Mouse (Mus musculus): Measurements from ENCODE around the gene Fam53b. TPM values are rescaled to one million over a fixed set of nuclear protein-coding genes. Genes with fewer than 3 reads are reported as not detected.
A peak's percentile ranks its signal among the peaks of the same experiment; 100 is the strongest.

Fam53b gene
- total RNA-seq, 4 experiments from 2014 or later, result 24.0 to 31.3 (median 26.9) TPM

DNA sequence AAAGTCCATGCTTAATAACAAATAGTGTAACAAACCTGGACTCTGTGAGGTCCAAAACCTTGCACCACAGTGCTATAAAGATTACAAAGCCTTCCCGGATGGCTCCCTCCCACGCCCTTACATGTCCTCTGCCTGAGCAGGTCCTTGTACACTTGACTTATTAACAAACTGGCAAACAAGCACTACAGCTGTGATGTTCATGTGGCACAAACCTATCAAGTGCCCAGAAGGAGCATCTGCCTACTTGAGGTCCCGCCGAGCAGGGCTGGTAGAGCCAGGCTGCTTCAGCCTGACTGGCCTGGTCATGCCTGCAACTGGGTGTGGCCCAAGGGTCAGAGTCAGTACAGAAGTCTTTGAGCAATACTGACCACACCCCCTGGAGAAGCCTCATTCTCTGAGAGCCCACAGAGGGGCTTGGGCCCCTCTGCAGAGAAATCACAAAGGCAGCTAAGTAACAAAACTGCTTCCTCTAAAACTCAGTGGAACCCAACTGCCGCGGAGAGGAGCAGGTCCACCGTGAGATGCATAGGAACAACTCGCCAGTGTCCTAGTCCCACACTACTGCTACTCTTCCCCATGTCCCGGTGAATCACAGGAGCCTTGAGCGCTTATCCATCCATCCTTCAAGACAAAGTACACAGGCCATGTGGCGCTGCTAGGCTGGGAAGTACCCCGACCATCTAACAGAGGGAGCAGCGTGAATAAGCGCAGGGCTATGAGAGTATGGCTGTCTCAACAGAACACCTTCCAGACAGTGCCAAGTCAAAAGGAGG is 23.1 kb downstream of the Fam53b start:
- DNase-seq (ENCODE audit: low spot score), result no peak

DNA sequence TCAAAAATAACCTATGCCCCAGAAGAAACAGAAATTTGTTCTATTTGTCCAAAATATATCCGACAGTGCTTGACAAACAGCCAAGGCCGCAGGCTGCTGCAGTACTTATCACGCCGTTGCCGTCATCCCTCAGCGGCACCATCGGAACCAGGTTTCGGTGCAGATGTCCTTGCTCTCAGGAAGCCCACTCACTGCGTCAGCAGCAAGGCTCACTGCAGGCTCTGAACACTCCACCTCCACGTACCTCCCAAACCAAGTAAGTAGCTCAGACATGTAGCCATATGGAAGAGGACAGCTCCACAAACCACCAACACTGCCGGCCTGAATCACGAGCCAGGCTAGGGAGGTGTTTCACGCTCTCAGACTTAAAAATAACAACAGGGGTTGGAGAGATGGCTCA is 24.9 kb downstream of the Fam53b start:
- DNase-seq (ENCODE audit: low spot score), result no peak

DNA sequence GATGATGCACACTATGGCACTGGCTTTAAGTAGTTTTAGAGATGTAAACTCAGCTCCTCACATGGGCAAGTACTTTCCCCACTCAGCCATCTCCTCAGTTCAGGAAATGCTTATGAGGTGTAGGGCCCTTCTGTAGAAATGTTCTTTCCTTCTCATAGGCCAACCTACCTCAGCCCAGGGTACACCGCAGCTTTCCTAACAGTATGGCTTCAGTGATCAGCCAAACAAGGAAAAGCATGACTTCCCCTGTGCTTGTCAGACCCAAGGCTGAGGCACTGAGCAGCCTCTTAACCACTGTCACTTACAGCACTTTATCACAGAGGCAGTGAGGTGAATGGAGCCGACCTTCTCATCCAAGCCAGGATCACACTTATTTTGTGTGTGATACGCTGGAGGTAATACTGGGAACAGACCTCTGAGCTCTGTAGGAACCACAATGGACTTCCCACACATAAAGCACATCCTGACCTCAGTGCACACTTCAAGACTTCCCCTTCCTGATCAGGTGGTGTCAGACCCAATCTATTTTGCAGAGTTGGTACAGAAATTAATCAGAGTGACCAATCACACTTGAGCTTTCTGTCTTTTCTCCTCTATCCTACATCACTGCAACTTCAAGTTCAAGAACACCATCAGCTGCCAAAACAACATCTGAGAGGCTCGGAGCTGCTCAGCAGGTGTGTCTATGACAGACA is 26.0 kb downstream of the Fam53b start:
- DNase-seq (ENCODE audit: low spot score), result peak; percentile 59

DNA sequence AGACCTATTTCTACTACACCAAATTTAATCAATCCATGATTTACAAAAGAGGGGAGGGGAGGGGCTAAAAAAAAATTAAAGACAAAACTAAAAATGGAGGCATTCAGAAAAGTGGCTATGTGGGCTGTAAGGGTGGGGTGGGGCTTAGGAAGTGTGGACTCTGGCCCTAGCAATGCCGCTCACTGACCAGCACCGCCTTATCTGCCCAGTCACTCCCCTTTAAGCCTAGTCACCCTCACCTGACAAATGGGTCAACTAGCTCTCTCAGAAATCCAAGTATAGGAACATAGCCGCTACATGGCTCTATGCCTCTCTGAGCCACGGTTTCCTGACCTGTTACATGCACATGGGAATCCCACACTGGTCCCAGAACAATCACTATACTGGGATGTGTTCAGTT is 26.7 kb downstream of the Fam53b start:
- no peak for DNase-seq (ENCODE audit: low spot score)

DNA sequence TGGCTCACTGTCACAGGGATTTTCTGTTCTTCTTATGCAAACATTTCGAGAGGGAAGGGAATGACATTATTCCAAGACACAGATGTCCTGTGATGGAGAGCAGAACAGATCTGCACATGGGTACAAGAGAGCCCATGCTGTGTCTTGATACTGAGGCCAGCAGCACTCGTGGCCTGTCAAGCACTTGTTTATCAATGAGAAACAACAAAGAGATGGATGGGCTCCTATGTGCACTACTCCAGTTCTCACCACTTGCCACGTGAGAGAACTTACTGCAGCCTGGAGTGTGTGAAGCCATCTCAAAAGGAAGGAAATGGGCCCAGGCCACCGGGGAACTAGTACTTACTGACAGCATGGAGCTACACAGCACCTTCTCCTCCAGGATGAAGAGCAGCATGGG is 27.2 kb downstream of the Fam53b start:
- DNase-seq (ENCODE audit: low spot score), result no peak

DNA sequence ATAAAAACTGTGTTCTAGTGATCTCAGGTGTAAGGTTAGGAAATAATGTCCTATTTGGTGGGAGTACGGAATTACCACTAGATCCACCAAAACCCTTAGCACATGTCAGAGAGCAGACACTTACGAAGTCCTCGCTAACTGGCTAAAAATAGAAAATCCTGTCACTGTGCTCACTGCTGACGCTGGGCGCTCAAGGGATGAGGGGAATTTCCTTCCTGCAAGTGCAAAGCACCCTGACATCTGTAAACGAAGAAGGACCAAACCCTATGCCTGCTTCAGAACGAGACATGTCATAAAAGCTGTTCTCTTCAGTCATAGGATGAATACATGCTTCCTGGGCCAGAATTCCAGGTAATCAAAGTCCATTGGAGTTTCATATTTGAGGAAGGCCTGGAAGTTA is 27.7 kb downstream of the Fam53b start:
- DNase-seq (ENCODE audit: low spot score), result peak; percentile 79

DNA sequence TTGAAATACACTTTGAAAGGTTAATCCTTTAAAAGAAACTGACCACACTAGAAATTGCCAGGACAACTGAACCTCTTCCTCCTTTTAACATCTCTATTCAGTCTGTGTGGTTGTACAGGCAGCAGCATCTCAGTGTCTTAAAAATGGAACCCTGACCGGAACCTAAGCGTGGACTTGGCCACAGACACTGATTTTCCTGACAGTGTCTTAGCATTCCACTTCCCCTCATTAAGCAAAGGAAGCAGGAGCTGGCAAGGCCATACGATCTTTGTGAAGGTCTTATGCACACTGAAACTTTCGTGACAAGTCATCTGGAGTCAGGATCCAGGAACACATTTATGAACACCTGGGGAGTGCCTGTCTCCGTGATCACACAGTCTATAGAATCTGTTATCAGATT is 29.6 kb downstream of the Fam53b start:
- DNase-seq (ENCODE audit: low spot score), result no peak

DNA sequence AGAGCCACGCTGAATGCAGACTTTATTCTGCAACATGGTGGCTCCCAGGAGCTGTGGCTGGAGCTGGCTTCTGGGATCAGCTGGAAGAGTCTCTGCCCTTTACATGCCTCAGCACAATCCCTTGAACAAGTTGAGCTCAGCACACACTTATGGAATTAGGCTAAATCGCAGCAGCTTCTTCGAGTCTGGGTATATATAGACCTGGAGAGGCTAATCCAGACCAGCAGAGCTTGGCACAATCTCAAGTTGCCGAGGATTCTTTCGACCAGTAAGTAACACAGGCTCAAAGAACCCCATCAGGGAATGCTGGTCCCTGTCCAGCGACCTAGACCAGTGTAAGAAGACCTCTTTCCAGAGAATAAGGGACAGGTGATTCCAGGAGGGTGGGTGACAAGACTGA is 31.8 kb downstream of the Fam53b start:
- DNase-seq (ENCODE audit: low spot score), result no peak

DNA sequence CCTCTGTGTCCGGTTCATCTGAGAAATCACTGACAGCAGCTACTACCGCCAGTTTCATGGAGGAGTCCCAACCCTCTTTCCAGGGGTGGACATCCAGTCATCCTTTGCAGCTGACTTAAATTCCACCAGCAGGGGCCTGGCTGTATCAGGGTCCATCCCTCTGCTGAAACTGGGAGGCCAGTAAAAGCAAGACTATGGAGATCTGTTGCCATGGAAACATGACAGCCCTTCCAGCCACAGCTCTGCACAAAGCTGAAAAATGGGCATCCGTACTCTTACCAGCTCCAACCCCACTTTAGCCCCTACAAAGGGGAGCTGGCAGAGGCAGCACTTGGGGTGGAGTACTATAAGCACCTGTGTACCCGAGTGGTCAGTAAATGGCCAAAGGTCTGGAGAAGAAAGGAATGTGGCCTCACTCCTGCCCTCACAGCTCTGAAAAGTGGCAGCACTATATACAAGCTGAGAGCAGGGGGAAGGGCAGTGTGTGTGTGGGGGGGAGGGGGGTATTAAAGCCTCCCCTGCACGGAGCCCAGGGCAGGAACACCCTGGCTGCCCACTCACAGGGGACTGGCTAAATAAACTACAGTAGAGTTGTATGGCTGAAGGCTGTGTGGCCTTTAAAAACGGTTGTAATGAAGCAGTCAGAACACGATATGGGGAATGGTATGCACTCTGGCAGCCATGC is 32.4 kb downstream of the Fam53b start:
- DNase-seq (ENCODE audit: low spot score), result no peak

DNA sequence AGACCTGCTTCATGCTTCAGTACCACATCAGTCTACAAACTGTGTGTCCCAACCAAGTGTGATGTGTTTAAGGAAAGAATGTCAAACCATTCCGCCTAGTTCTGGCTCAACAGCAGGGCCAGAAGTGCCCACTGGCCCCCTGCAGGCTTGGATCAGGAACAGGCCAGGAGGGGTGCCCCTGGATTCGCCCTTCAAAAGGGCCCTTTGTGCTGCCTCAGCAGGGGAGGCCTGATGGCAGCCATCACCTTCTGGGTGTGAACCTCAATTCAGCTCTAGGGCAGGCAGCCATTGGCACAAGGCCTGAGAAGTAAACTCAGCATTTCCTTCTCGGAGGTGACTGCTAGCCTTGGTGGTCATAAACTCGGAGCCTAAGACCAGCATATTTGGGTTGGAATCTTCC is 33.1 kb downstream of the Fam53b start:
- no peak for DNase-seq (ENCODE audit: low spot score)

DNA sequence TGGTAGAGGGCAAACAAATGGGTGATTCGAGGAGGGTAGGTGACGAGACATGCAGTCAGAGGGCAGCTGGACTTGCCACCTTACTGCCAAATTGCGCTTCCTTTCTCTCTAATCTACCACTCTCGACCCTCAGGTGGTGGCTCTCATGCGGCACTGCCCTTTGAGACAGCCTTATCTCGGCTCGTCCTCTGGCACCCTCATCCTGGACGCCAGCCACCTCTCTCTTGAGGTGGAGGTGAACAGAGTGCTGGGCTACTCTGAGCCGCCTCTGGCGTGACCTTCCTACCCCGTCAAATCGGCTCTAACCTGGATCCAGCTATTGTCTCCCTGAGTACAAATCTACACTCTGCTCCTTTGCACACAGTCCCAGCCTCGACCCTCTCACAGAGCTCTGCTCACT is 35.1 kb downstream of the Fam53b start:
- no peak for DNase-seq (ENCODE audit: low spot score)

DNA sequence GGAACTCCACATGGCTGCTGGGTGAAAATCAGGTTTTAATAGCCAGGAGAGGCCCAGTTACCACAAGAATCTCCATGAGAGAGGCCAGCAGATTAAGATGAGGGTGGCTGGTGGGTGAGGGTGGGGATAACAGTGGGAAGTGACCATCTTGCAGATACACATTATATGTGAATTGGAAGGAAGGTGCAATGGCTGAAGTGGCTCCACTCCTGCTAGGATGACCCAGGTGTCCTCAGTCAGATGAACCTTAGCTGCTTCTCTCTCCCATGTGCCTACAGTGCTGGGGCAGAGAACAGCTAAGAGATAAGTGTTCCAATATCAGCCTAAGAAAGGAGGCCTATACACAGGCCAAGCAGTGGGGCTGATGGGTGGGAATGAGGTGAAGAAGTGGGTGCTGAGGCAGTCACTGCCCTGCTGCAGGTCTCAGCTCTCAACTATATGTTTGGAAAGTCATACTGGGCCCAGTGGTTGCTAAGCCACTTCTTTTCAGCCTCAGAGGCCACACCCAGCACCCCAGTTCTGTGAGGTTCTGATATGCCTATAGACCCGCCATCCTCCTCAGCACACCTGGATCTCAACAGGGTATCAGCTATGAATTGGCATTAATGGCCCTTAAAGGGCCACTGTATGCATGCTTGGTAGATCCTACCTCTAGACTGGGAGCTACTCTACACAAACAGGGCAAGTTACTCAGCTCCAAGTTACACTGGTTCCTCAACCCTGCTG is 35.8 kb downstream of the Fam53b start:
- no peak for DNase-seq (ENCODE audit: low spot score)

DNA sequence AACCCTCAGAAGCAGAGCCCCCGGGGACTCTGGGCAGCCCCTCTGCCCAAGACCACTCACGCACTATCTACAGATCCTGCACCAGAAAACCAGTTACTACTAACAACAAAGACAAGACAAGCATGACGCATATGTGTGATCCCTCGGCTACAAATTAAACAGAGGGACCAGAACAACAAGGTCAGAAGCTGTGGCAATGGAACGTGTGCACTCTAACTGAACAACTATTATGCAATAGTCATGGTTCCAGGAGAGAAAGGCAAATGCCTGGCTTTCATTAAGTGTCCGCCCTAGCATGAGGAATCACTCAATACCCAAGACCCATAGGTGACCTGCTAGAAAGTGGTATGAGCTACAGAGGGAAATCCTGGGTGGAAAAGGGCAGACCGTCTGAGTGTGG is 36.6 kb downstream of the Fam53b start:
- no peak for DNase-seq (ENCODE audit: low spot score)

DNA sequence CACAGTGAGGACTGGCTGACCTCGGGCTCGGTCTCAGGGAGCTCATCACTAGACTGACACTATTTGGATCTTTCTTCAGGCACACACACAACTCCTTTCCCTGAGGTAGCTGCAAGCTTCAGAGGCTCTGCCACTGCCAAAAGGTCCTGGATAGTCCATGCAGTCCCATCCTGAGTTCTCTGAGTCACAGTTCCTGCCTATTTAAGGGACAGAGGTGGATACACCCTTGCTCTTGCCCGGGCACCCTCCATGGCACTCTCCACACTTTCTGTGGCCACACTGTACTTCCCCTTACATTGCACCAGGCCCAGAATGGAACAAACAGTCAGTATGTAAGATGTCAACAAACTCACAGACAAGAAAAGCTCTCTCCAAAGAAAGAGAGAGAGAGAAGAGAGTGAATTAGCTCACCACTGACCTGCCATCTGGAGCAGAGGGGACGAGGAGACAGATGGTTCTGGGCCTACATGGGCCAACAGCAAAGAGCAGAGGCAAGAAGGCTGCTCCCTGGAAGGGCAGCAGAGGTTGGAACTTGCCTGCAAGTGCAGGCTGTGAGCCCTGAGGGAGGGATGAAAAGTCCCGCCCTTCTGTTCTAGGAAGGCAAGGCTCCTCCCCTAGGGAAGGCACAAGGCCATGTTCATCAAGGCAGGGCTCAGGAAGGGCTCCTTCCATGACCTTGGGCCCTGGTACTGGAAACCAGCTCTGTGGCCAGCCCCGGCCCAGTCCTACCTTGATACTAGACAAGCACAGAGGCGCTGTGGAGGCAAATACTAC is 37.2 kb downstream of the Fam53b start:
- DNase-seq (ENCODE audit: low spot score), result no peak

DNA sequence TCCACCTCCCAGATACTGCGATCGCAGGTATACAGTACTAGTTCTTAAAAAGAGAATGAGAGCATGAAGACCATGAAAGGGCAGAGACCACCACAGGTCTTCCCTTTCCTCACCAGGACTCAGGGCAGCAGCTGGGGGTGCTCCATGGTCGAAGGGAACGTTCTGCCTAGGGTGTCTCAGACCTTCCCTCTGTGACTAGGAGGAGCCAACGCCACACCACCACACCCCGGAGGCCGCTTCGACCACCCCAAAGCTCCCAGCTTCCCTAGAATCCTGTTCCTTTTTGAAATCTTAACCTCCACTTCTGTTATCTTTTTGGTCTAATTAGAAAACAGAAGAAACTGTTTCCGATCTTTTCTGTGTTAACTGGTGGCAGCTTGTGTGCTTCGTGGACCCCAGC is 37.8 kb downstream of the Fam53b start:
- no peak for DNase-seq (ENCODE audit: low spot score)

DNA sequence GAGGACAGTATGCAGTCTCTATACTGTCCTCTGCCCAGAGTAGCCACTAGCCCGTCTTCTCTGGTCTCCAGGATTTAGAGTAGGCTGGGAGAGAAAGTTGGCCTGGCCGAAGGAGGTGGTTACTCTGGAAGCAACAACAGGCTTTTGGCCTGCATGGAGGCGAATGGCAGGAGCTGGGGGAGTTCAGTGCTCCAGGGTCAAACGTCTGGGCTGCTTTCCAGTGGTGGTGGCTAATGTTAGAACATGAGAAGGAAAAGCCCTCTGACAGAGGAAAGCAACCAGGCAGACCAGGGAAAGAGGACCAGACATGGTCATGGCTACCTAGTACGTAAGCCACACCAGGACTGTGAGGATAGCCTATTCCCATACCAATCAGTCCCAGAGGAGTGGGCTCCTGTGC is 38.4 kb downstream of the Fam53b start:
- DNase-seq (ENCODE audit: low spot score), result peak; percentile 82

DNA sequence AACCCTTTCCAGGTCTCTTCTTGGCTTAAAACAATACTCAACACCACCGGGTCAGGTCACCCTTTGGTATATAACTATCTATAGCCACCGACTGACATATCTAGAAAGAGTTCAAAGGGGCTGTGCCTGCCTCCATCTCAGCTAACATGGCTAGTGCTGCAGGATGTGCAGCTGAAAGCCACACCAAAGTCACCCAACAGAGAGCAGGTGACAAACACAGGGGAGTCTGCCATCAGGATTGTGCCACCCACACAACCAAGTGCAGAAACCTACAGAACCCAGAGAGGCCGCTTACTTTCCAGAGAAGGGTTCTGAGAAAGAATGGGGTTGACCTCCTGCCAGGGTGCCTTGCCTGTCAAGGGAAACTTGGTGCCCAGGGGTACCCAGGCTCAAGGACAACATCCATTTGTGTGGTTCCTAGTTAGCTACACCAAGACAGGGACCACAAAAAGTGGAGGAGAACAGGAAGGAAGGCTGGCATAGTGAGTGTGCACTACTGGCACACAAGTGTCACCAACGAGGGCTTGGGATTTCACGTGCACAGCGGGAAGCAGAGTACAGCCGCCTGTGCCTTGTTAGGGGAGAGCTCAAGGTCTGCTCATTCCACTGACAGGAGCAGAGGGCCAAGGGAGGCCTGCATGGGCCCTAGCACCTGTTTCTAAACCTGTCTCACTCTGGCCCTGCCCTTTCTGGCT is 40.5 kb downstream of the Fam53b start:
- DNase-seq (ENCODE audit: low spot score), result no peak

DNA sequence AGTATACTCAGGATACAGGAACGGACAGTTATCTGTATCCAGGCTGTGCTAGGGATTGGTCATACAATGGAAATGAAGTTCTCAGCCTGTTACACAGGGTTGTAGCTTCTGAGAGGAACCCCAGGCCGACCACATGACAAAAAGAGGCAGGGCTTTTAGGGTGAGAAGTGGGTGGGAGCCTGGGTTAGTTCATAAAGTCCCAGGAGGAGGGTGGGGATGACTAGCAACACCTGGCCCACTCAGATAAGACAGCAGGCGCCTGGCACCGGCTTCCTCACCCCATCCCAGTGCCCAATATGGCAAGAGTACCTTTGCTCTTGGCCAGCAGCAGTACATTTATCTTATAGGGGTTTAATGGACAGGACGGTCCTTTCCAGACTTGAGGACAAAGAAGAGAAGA is 41.2 kb downstream of the Fam53b start:
- DNase-seq (ENCODE audit: low spot score), result no peak

DNA sequence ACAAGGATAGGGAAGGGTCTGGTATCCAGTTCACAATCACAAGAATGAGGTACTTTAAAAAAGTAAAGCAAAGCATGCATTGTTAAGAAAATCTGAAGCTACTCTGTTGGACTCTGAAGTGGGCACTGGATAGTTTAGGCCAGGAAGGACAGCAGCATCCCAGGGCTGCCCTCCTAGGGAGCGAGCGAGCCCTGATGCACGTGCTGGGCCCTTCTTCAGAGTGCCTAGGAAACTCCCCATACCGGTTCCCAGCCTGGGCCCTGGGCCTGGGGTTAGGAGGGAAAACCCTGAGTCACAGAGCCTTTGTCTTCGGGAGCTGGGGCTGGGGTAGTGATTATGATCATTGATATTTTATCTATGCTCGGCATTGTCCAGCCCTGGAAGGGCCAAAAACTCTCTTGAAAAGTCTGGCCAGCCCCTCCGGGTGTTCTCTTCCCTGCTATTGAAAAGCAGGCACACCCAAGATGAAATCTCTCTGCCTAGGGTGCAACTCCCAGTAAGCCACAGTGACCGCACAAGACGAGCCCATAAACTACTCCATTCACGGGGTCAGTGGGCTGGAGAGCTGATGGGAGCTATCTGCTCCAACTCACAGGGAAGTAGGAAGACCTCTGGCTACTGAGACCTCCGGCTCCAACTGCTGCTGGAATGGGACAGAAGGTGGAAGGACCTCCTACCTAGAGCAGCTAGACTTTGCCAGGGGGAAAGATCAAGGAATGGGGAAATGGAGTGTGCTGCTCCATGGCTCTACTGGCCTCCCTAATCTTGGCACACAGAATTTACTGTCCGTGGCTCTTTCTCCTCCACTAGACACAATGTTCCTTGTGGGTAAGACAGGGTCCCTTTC is 45.0 kb downstream of the Fam53b start:
- no peak for DNase-seq (ENCODE audit: low spot score)

DNA sequence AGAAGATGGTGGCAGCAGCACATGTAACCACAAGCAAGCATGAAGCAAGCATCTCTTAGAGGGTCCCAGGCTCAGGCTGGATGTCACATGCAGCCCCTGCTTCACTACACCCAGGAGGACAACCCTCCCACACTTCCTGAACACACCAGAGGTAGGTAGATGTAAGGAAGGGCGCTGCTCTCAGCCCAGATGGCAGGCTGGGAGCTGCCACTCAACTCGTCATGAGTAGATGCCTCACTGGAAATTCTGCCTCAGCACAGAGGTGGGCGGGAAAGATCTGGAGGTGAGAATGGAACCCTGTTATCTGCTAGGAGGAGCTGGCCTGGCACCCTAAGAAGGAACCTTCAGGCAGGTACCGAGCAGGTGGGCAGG is 45.7 kb downstream of the Fam53b start:
- DNase-seq (ENCODE audit: low spot score), result no peak
